Comparison of ENCODE assay signal across 31 mouse cellular contexts in genomic region chr5:146425656-146426055, GRCm38 (mm10). TPM values are rescaled to one million over a fixed set of nuclear protein-coding genes. Genes with fewer than 3 reads are reported as not detected.
DNase-seq lines count a peak whose midpoint lies in the region; ATAC-seq and TF ChIP-seq lines count a peak whose summit lies in the region.
"Had no signal": no experiment of that assay in that cellular context is flagged by ENCODE, and none has a peak within 500 bp of the region (broad histone marks: within the 10 kb centered on the region; RNA-seq: fewer than 3 reads in every experiment).

No protein-coding gene starts in this region.

- H3K36me3 ChIP-seq in heart, embryonic 10.5 days: no peaks in the 10 kb centered on the region
- peaks cover 4% of the 10 kb centered on the region for H3K36me3 ChIP-seq in midbrain, postnatal 0 days (ENCODE audit: insufficient read depth, low read length)
- H3K36me3 ChIP-seq in midbrain, embryonic 14.5 days (ENCODE audit: control insufficient read depth, insufficient read depth, low read length): no peaks in the 10 kb centered on the region
- H3K36me3 ChIP-seq: embryonic facial prominence, embryonic 13.5 days; kidney, embryonic 15.5 days; limb, embryonic 15.5 days; lung, embryonic 15.5 days had no signal

- H3K9ac ChIP-seq in midbrain, postnatal 0 days (replicated peaks; ENCODE audit: low read length, poor library complexity, severe bottlenecking): no peak overlapping the region
- H3K9ac ChIP-seq in midbrain, embryonic 14.5 days (replicated peaks; ENCODE audit: low read length): no peak overlapping the region
- H3K9ac ChIP-seq: embryonic facial prominence, embryonic 13.5 days; forebrain, embryonic 13.5 days; kidney, embryonic 15.5 days; limb, embryonic 15.5 days; liver, embryonic 14.5 days; lung, embryonic 15.5 days had no signal

- H3K4me1 ChIP-seq in heart, embryonic 10.5 days: peaks cover 11% of the 10 kb centered on the region
- H3K4me1 ChIP-seq in midbrain, postnatal 0 days (ENCODE audit: insufficient read depth, low read length): no peaks in the 10 kb centered on the region
- no peaks in the 10 kb centered on the region for H3K4me1 ChIP-seq in midbrain, embryonic 14.5 days (ENCODE audit: control insufficient read depth, insufficient read depth, low read length)
- H3K4me1 ChIP-seq in cerebellum, adult 2 months (ENCODE audit: control insufficient read depth, insufficient read depth, low read length): peaks cover 30% of the 10 kb centered on the region
- H3K4me1 ChIP-seq: forebrain, embryonic 13.5 days; kidney, embryonic 15.5 days; limb, embryonic 15.5 days; lung, embryonic 15.5 days had no signal

- WGBS in heart, embryonic 10.5 days: 83% methylated on average over 4 of the region's 4 CpGs
- WGBS in midbrain, postnatal 0 days: 81% methylated on average over 4 of the region's 4 CpGs
- 93% methylated on average over 4 of the region's 4 CpGs for WGBS in midbrain, embryonic 14.5 days
- 18% methylated on average over 4 of the region's 4 CpGs for WGBS in cerebellum, adult 2 months

- DNase-seq in heart, embryonic 10.5 days (ENCODE audit: low spot score): peak; percentile 64
- no peak for DNase-seq in heart, postnatal 36 days
- peak; percentile 28 for DNase-seq in midbrain, postnatal 0 days (ENCODE audit: low spot score)
- DNase-seq in midbrain, embryonic 14.5 days: no peak
- peak; percentile 62 to 71 for DNase-seq in cerebellum, adult 2 months
- peak; percentile 57 to 68 for DNase-seq in cerebellum, postnatal 25 days
- no peak for DNase-seq in natural killer cell, adult 2 months (ENCODE audit: low spot score in 2 of 2)
- no peak for DNase-seq in adrenal gland, postnatal 4 days (ENCODE audit: low spot score in 2 of 2)
- DNase-seq: adrenal gland, postnatal 10 days; embryo, embryonic 11 days; heart, postnatal 10 days; kidney, adult 11 months; lung, postnatal 36 days; right cerebral cortex, postnatal 14 days had no signal

- H3K4me2 ChIP-seq in midbrain, postnatal 0 days (ENCODE audit: low read depth, low read length, poor library complexity, severe bottlenecking): no peak overlapping the region
- no peak overlapping the region for H3K4me2 ChIP-seq in midbrain, embryonic 14.5 days (ENCODE audit: low read length)
- H3K4me2 ChIP-seq: embryonic facial prominence, embryonic 13.5 days; forebrain, embryonic 13.5 days; heart, embryonic 11.5 days; kidney, embryonic 15.5 days; limb, embryonic 15.5 days; lung, embryonic 15.5 days had no signal

- no peaks in the 10 kb centered on the region for H3K9me3 ChIP-seq in heart, embryonic 10.5 days
- H3K9me3 ChIP-seq in midbrain, postnatal 0 days (ENCODE audit: low read length): no peaks in the 10 kb centered on the region
- no peaks in the 10 kb centered on the region for H3K9me3 ChIP-seq in midbrain, embryonic 14.5 days (ENCODE audit: control insufficient read depth, low read length)
- H3K9me3 ChIP-seq: embryonic facial prominence, embryonic 13.5 days; forebrain, embryonic 13.5 days; kidney, embryonic 15.5 days; limb, embryonic 15.5 days; lung, embryonic 15.5 days had no signal

- intact Hi-C loops in heart, postnatal 36 days (cut with DNase I): no loop called here

- no peak for TF ChIP-seq POLR2A in cerebellum, adult 2 months (IDR thresholded peaks at IDR 0.05; ENCODE audit: borderline replicate concordance, insufficient read depth, low read length)

- ATAC-seq in midbrain, postnatal 0 days (ENCODE audit: low FRiP score): no peak
- no peak for ATAC-seq in midbrain, embryonic 14.5 days (ENCODE audit: low FRiP score, low TSS enrichment)

- no peak overlapping the region for H3K4me3 ChIP-seq in heart, embryonic 10.5 days
- no peak overlapping the region for H3K4me3 ChIP-seq in midbrain, postnatal 0 days (ENCODE audit: low read depth, low read length)
- H3K4me3 ChIP-seq in midbrain, embryonic 14.5 days (replicated peaks; ENCODE audit: low read depth, low read length): no peak overlapping the region
- no peak overlapping the region for H3K4me3 ChIP-seq in cerebellum, adult 2 months (replicated peaks; ENCODE audit: insufficient read depth, low read depth, low read length)
- H3K4me3 ChIP-seq: embryonic facial prominence, embryonic 13.5 days; erythroblast, embryonic 14.5 days; forebrain, embryonic 13.5 days; kidney, embryonic 15.5 days; limb, embryonic 15.5 days; lung, embryonic 15.5 days had no signal

- H3K27ac ChIP-seq in heart, embryonic 10.5 days: no peak overlapping the region
- H3K27ac ChIP-seq in midbrain, postnatal 0 days (ENCODE audit: low read depth, low read length): no peak overlapping the region
- H3K27ac ChIP-seq in midbrain, embryonic 14.5 days (replicated peaks; ENCODE audit: low read depth, low read length): no peak overlapping the region
- no peak overlapping the region for H3K27ac ChIP-seq in cerebellum, adult 2 months (ENCODE audit: insufficient read depth, low read length)
- H3K27ac ChIP-seq: embryonic facial prominence, embryonic 13.5 days; forebrain, embryonic 13.5 days; kidney, embryonic 15.5 days; limb, embryonic 15.5 days; liver, embryonic 14.5 days; lung, embryonic 15.5 days; stomach, postnatal 0 days had no signal

- TF ChIP-seq CTCF in midbrain, postnatal 0 days (IDR thresholded peaks at IDR 0.05): no peak
- no peak for TF ChIP-seq CTCF in cerebellum, adult 2 months (IDR thresholded peaks at IDR 0.05; ENCODE audit: borderline replicate concordance, insufficient read depth, low read depth, low read length)

- peaks cover 78% of the 10 kb centered on the region for H3K27me3 ChIP-seq in heart, embryonic 10.5 days (ENCODE audit: insufficient read depth, poor library complexity, severe bottlenecking)
- no peaks in the 10 kb centered on the region for H3K27me3 ChIP-seq in midbrain, postnatal 0 days (ENCODE audit: insufficient read depth, low read length)
- H3K27me3 ChIP-seq in midbrain, embryonic 14.5 days (ENCODE audit: control insufficient read depth, insufficient read depth, low read length): no peaks in the 10 kb centered on the region
- H3K27me3 ChIP-seq in cerebellum, adult 2 months (ENCODE audit: control insufficient read depth, insufficient read depth, low read length): no peaks in the 10 kb centered on the region
- H3K27me3 ChIP-seq: embryonic facial prominence, embryonic 13.5 days; forebrain, embryonic 13.5 days; kidney, embryonic 15.5 days; limb, embryonic 15.5 days; lung, embryonic 15.5 days had no signal

RNA-seq across cellular contexts. Expression of gene Wasf3, which starts 40.9 kb away (rescaled TPM):
- polyA plus RNA-seq in heart, embryonic 10.5 days (2016; fragmentation: Nextera tagmentation; extraction: Ambion mirVana): 0.69 and 2.0 TPM in 2 replicates
- under 1 TPM; 0.54 to 0.58 TPM for total RNA-seq in heart, postnatal 36 days (2021)
- total RNA-seq in midbrain, postnatal 0 days (2014; rRNA removed): 40.4 and 40.7 TPM in 2 replicates
- polyA plus RNA-seq in midbrain, postnatal 0 days (2015; fragmentation: Nextera tagmentation; extraction: Ambion mirVana): 18.3 and 19.1 TPM in 2 replicates
- 9.3 and 10.0 TPM in 2 replicates for polyA plus RNA-seq in midbrain, embryonic 14.5 days (2014; fragmentation: Nextera tagmentation; extraction: Ambion mirVana)
- 69.2 and 71.4 TPM in 2 replicates for polyA plus RNA-seq in cerebellum, adult 2 months (2012; rRNA removed)
- 10 to 100 TPM; 21.5 TPM for total RNA-seq in adrenal gland, postnatal 4 days (2021)
- total RNA-seq: megakaryocyte-erythroid progenitor cell, adult 5-6 weeks; neutrophil, adult 5-6 weeks had no signal
- polyA plus RNA-seq: erythroblast, embryonic 14.5 days had no signal

RNA-seq across cellular contexts. Expression of gene Gm6408, which starts 56.1 kb away (rescaled TPM):
- not detected in 2 replicates for polyA plus RNA-seq in heart, embryonic 10.5 days (2016; fragmentation: Nextera tagmentation; extraction: Ambion mirVana)
- total RNA-seq in heart, postnatal 36 days (2021): not detected
- total RNA-seq in midbrain, postnatal 0 days (2014; rRNA removed): not detected in 2 replicates
- polyA plus RNA-seq in midbrain, postnatal 0 days (2015; fragmentation: Nextera tagmentation; extraction: Ambion mirVana): not detected in 2 replicates
- polyA plus RNA-seq in midbrain, embryonic 14.5 days (2014; fragmentation: Nextera tagmentation; extraction: Ambion mirVana): not detected in 2 replicates
- 0.18 and 0.27 TPM in 2 replicates for polyA plus RNA-seq in cerebellum, adult 2 months (2012; rRNA removed)
- total RNA-seq in adrenal gland, postnatal 4 days (2021): not detected
- total RNA-seq: adrenal gland, postnatal 10 days; gastrocnemius, adult 8-10 months; heart, postnatal 10 days; layer of hippocampus, postnatal 25 days; left cerebral cortex, postnatal 25 days; megakaryocyte-erythroid progenitor cell, adult 5-6 weeks; neutrophil, adult 5-6 weeks had no signal
- polyA plus RNA-seq: embryonic facial prominence, embryonic 13.5 days; erythroblast, embryonic 14.5 days; forebrain, embryonic 13.5 days; gonadal fat pad, adult 2 months; heart, embryonic 11.5 days; hindbrain, embryonic 11.5 days; kidney, embryonic 15.5 days; limb, embryonic 15.5 days; liver, embryonic 14.5 days; lung, embryonic 15.5 days; stomach, postnatal 0 days; thymus, postnatal 0 days had no signal

Comparison
In these comparisons a context has a peak if more than half of its experiments do, and no peak if none do; other contexts are left out.
1. DNase-seq: peak in heart, embryonic 10.5 days (single experiment), midbrain, postnatal 0 days (single experiment), cerebellum, adult 2 months (2 of 2) and cerebellum, postnatal 25 days (2 of 2); none in heart, postnatal 36 days (0 of 2), midbrain, embryonic 14.5 days (single experiment), natural killer cell, adult 2 months (0 of 2) and adrenal gland, postnatal 4 days (0 of 2).